Comparison of ENCODE assay signal across 8 mouse cellular contexts in the genomic region with DNA sequence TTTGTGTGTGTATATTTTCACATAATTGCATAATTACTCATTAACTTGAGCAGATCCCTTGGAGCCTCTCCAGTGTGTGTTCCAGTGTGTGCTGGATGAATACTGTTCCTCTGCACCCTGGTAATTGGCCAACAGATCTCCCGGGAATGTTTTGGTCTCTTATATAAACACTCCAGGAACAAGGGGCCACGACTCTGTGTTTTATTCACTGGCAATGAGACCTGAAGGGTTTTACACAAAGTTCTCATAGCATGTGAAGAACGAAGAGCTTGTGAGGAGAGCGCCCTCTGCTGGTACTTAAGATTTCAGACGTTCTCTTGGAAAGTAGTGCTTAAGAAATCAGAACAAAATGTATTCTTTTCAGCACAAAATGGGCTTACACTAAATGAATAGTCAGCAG.
DNase-seq lines count a peak whose midpoint lies in the region; ATAC-seq lines count a peak whose summit lies in the region.

No protein-coding gene starts in this region.

- no peaks in the 10 kb centered on the region for H3K36me3 ChIP-seq in forebrain, embryonic 15.5 days
- no peaks in the 10 kb centered on the region for H3K36me3 ChIP-seq in hindbrain, embryonic 16.5 days (ENCODE audit: control insufficient read depth, insufficient read depth, low read length)

- DNase-seq in MN1 (ENCODE audit: low spot score) = peak; percentile 72
- DNase-seq in c-Kit-positive CD71-positive TER-119-negative erythroid progenitor cells, embryonic 14.5 days (ENCODE audit: low read depth) = peak; percentile 60
- peak; percentile 32 to 86 for DNase-seq in layer of hippocampus, postnatal 25 days (ENCODE audit: extremely low spot score in 1 of 2, low spot score in 1 of 2)
- peak; percentile 83 to 87 for DNase-seq in right cerebral cortex, postnatal 10 days (ENCODE audit: low spot score in 2 of 2)

- WGBS in forebrain, embryonic 15.5 days = 1% methylated on average over 5 of the region's 5 CpGs
- 3% methylated on average over 5 of the region's 5 CpGs for WGBS in hindbrain, embryonic 16.5 days

- no peaks in the 10 kb centered on the region for H3K27me3 ChIP-seq in forebrain, embryonic 15.5 days
- H3K27me3 ChIP-seq in hindbrain, embryonic 16.5 days (replicated peaks; ENCODE audit: control insufficient read depth, insufficient read depth, low read length) = no peaks in the 10 kb centered on the region

- no peaks in the 10 kb centered on the region for H3K9me3 ChIP-seq in forebrain, embryonic 15.5 days
- H3K9me3 ChIP-seq in hindbrain, embryonic 16.5 days (ENCODE audit: control insufficient read depth, low read length) = no peaks in the 10 kb centered on the region

- ATAC-seq in forebrain, embryonic 15.5 days (replicated peaks) = peak; percentile 77; the same call in 1 of the 2 replicates
- 0 out of 2 replicates have a peak, but pooled peaks have one; percentile 68 for ATAC-seq in hindbrain, embryonic 16.5 days
- ATAC-seq in megakaryocyte, adult 5-6 weeks (ENCODE audit: poor library complexity, severe bottlenecking) = peak; percentile 82
- ATAC-seq in activated CD4-positive, CD25-positive, alpha-beta regulatory T cell, adult 4 months = no peak

- no peak overlapping the region for H3K4me2 ChIP-seq in forebrain, embryonic 15.5 days (replicated peaks)
- H3K4me2 ChIP-seq in hindbrain, embryonic 16.5 days (ENCODE audit: low read length) = no peak overlapping the region

- H3K4me1 ChIP-seq in forebrain, embryonic 15.5 days = peaks cover 2% of the 10 kb centered on the region; the same call in 1 of the 2 replicates
- no peaks in the 10 kb centered on the region for H3K4me1 ChIP-seq in hindbrain, embryonic 16.5 days (ENCODE audit: control insufficient read depth, insufficient read depth, low read depth, low read length)

- no peak overlapping the region for H3K9ac ChIP-seq in forebrain, embryonic 15.5 days (replicated peaks)
- H3K9ac ChIP-seq in hindbrain, embryonic 16.5 days (ENCODE audit: low read depth, low read length) = no peak overlapping the region

- H3K4me3 ChIP-seq in forebrain, embryonic 15.5 days = no peak overlapping the region
- no peak overlapping the region for H3K4me3 ChIP-seq in hindbrain, embryonic 16.5 days (ENCODE audit: low read length)

- H3K27ac ChIP-seq in forebrain, embryonic 15.5 days (replicated peaks) = no peak overlapping the region
- H3K27ac ChIP-seq in hindbrain, embryonic 16.5 days (ENCODE audit: low read depth, low read length) = no peak overlapping the region
